Mouse (Mus musculus) hindbrain, embryonic 12.5 days (tissue): Measurements from ENCODE around the gene Cmip. TPM values are rescaled to one million over a fixed set of nuclear protein-coding genes. Genes with fewer than 3 reads are reported as not detected.

ENCODE experiments used
- ATAC-seq: fragments of 200-750 bp; cut with Nextera tagmentation; 2 replicates; pipeline ENCODE4 v1.8.0; 2017; ENCODE audit warnings: moderate TSS enrichment; ENCODE audit not compliant: low FRiP score
- H3K27ac ChIP-seq: fragments of 300-500 bp; sonication (generic); 2 replicates; pipeline ENCODE4 v1.5.1; 2016; ENCODE audit warnings: mild to moderate bottlenecking
- H3K27me3 ChIP-seq: fragments of 300-500 bp; sonication (generic); 2 replicates; pipeline ENCODE4 v1.6.1; 2016; ENCODE audit warnings: mild to moderate bottlenecking
- H3K36me3 ChIP-seq: fragments of 300-500 bp; sonication (generic); 2 replicates; pipeline ENCODE4 v1.6.1; 2016; ENCODE audit warnings: mild to moderate bottlenecking
- H3K4me1 ChIP-seq: fragments of 300-500 bp; sonication (generic); 2 replicates; pipeline ENCODE4 v1.6.1; 2016
- H3K4me2 ChIP-seq: fragments of 300-500 bp; sonication (generic); replicated peaks from 2 replicates; pipeline ENCODE4 v1.6.1; 2016; ENCODE audit warnings: mild to moderate bottlenecking
- H3K4me3 ChIP-seq: fragments of 300-500 bp; sonication (generic); 2 replicates; pipeline ENCODE4 v1.5.1; 2016; ENCODE audit warnings: mild to moderate bottlenecking
- H3K9ac ChIP-seq: fragments of 300-500 bp; sonication (generic); 2 replicates; pipeline ENCODE4 v1.6.1; 2016; ENCODE audit warnings: mild to moderate bottlenecking, moderate library complexity
- H3K9me3 ChIP-seq: fragments of 300-500 bp; sonication (generic); replicated peaks from 2 replicates; pipeline ENCODE4 v1.6.1; 2016; ENCODE audit warnings: mild to moderate bottlenecking
- WGBS: fragments of 180-500 bp; shearing (Covaris S2); methylation state at CpG from one replicate; pipeline ENCODE4 v1.1.7; 2016; 5-methylcytosine and 5-hydroxymethylcytosine counted together
- polyA plus RNA-seq: library from polyadenylated mRNA; unstranded; fragments of >200 nt; fragmentation: Nextera tagmentation; extraction: Ambion mirVana; gene quantifications from 2 replicates; pipeline ENCODE4 v1.2.1, GENCODE M21; 2016

Cmip gene
- polyA plus RNA-seq, 1 experiment from 2014 or later, result 64.6 TPM

DNA sequence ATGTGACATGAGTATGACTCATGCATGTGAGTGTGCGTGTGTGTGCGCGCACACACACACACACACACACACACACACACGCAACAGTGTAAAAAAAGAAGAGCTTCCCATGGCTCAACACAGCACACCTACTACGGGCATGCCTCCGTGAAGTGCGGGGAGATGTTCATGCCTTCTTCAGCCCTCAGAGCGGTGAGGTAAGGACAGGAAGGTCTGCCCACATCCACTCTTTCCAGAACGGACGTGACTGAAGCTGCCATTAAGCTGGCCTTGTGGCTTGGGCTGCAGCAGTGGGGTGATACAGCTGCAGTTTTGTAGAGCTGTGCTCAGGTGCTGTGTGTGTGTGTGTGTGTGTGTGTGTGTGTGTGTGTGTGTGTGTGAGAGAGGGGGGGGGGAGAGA, 63.8 kb downstream of the Cmip start:
- Histone ChIP-seq H3K27ac (0 out of 2 replicates have a peak overlapping the region, but pooled peaks have one; percentile 4), H3K4me3 (no peak overlapping the region), H3K4me1 (peaks cover 56% of the 10 kb centered on the region), H3K9me3 (no peaks in the 10 kb centered on the region), H3K9ac (no peak overlapping the region), H3K27me3 (no peaks in the 10 kb centered on the region), H3K4me2 (no peak overlapping the region), H3K36me3 (no peaks in the 10 kb centered on the region)
- ATAC-seq, result no peak
- WGBS, result 94% methylated on average over 7 of the region's 10 CpGs

DNA sequence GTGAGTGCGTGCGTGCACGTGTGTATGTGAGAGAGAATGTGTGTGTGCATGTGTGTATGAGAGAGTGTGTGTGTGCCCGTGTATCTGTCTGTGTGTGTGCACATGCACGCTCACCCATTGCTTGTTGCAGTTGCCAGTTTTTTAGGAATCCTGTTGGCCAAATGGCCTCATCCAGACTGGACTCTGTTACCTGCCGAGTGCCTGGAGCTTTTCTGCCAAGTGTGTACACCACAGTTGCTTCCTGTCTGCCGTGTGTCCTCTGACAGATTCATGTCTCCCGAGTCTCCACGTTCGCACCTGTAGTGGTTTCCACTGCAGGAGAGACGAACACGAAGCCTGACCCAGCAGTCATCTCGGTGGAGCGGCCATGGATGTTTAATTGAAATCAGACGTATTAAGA, 64.4 kb downstream of the Cmip start:
- no peaks in the 10 kb centered on the region for H3K27me3 ChIP-seq
- no peak for ATAC-seq
- H3K4me3 ChIP-seq, result no peak overlapping the region
- H3K36me3 ChIP-seq, result no peaks in the 10 kb centered on the region
- H3K27ac ChIP-seq, result peak overlapping the region; percentile 86
- H3K9ac ChIP-seq, result peak overlapping the region; percentile 38; the same call in 1 of the 2 replicates
- peaks cover 53% of the 10 kb centered on the region for H3K4me1 ChIP-seq
- no peaks in the 10 kb centered on the region for H3K9me3 ChIP-seq
- no peak overlapping the region for H3K4me2 ChIP-seq
- 85% methylated on average over 15 of the region's 15 CpGs for WGBS

DNA sequence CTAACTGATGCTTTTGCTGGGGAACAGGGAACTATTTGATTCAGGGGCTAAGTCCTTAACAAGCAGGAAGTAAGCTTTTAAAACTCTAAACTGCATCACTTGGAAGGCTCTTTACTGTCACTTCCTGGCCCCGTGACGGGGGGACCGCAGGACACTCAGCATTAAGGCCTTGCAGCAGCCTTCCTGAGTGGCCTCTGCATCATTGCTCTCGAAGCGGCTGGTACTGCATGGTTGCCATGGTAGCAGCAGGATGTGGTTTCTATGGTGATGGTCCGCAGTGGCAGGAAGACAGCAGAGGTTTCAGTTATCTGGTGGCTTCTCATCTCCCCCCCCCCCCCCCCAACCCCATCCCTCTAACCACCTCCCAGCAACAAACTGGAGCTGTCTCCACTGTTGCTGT, 65.2 kb downstream of the Cmip start:
- peaks cover 51% of the 10 kb centered on the region for H3K4me1 ChIP-seq
- no peaks in the 10 kb centered on the region for H3K36me3 ChIP-seq
- peak; percentile 86 for ATAC-seq
- H3K27me3 ChIP-seq, result no peaks in the 10 kb centered on the region
- no peaks in the 10 kb centered on the region for H3K9me3 ChIP-seq
- H3K9ac ChIP-seq, result peak overlapping the region; percentile 38
- WGBS, result 39% methylated on average over 6 of the region's 6 CpGs
- no peak overlapping the region for H3K4me3 ChIP-seq
- peak overlapping the region; percentile 86 for H3K27ac ChIP-seq
- H3K4me2 ChIP-seq, result peak overlapping the region; percentile 43

GRCm38 (mm10) chr8:117322715-117323310, 65.9 kb downstream of the Cmip start:
- ATAC-seq, result peak; percentile 36
- peak overlapping the region; percentile 86 for H3K27ac ChIP-seq
- H3K4me2 ChIP-seq, result peak overlapping the region; percentile 43
- no peaks in the 10 kb centered on the region for H3K27me3 ChIP-seq
- no peaks in the 10 kb centered on the region for H3K36me3 ChIP-seq
- H3K9me3 ChIP-seq, result no peaks in the 10 kb centered on the region
- no peak overlapping the region for H3K9ac ChIP-seq
- no peak overlapping the region for H3K4me3 ChIP-seq
- H3K4me1 ChIP-seq, result peaks cover 58% of the 10 kb centered on the region
- whole genome bisulfite sequencing, result 43% methylated on average over 8 of the region's 8 CpGs

DNA sequence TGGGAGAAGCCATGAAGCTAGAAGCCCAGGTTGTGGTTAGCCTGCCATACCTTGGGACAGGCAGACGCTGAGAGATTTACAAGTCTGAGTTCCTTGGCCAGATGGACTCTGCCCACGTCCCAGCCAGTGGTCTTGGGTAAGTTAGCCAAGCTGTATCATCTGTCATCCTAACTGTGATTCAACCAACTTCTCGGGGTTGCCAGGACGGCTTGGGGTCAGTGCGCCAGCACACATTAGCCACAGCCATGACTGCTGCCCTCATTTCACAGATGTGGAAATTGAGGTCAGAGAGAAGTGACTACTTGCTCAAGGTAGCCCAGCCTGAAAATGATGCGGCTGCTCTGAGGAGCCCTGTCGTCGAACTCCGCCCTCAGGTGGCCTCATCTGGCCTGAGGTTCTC, 68.0 kb downstream of the Cmip start:
- no peak overlapping the region for H3K9ac ChIP-seq
- H3K27ac ChIP-seq, result no peak overlapping the region
- no peaks in the 10 kb centered on the region for H3K9me3 ChIP-seq
- H3K4me2 ChIP-seq, result no peak overlapping the region
- peaks cover 64% of the 10 kb centered on the region for H3K4me1 ChIP-seq
- ATAC-seq, result no peak
- no peak overlapping the region for H3K4me3 ChIP-seq
- H3K36me3 ChIP-seq, result no peaks in the 10 kb centered on the region
- WGBS, result 97% methylated on average over 9 of the region's 9 CpGs
- no peaks in the 10 kb centered on the region for H3K27me3 ChIP-seq

GRCm38 (mm10) chr8:117326735-117327134, 69.9 kb downstream of the Cmip start:
- Histone ChIP-seq H3K36me3 (no peaks in the 10 kb centered on the region), H3K27ac (no peak overlapping the region), H3K4me2 (no peak overlapping the region), H3K9me3 (no peaks in the 10 kb centered on the region), H3K4me1 (peaks cover 49% of the 10 kb centered on the region), H3K9ac (no peak overlapping the region), H3K4me3 (no peak overlapping the region), H3K27me3 (no peaks in the 10 kb centered on the region)
- ATAC-seq, result no peak
- 95% methylated on average over 5 of the region's 5 CpGs for WGBS

DNA sequence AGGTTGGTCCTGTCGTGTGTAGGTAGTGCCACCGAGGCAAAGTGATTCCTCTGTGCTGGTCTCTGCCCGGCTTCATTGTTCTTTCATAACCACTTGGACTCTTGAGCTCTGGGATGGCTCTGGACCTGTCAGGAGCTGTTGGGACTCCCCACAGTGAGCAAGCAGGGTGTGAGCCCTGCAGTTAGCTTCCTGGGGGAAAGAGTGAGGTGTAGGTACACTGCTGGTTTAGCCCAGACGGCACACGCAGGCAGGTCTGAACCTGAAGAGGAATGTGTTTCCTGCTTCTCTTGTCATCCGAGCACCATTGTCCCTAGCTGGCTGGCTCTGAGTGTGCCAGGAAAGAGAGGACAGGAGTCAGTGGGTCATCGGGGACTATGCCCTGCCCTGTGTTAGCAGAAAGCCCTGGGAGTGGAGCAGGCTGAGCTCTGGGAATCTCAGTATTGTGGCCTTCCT, 70.5 kb downstream of the Cmip start:
- H3K27ac ChIP-seq, result peak overlapping the region; percentile 77
- H3K9ac ChIP-seq, result 0 out of 2 replicates have a peak overlapping the region, but pooled peaks have one; percentile 2
- no peak for ATAC-seq
- no peaks in the 10 kb centered on the region for H3K27me3 ChIP-seq
- peaks cover 49% of the 10 kb centered on the region for H3K4me1 ChIP-seq
- H3K36me3 ChIP-seq, result no peaks in the 10 kb centered on the region
- H3K9me3 ChIP-seq, result no peaks in the 10 kb centered on the region
- no peak overlapping the region for H3K4me2 ChIP-seq
- 41% methylated on average over 7 of the region's 7 CpGs for WGBS
- no peak overlapping the region for H3K4me3 ChIP-seq

GRCm38 (mm10) chr8:117328758-117329157, 71.9 kb downstream of the Cmip start:
- Histone ChIP-seq H3K27ac (no peak overlapping the region), H3K9me3 (no peaks in the 10 kb centered on the region), H3K4me2 (no peak overlapping the region), H3K4me1 (peaks cover 53% of the 10 kb centered on the region), H3K36me3 (no peaks in the 10 kb centered on the region), H3K27me3 (no peaks in the 10 kb centered on the region), H3K9ac (no peak overlapping the region), H3K4me3 (no peak overlapping the region)
- WGBS, result 88% methylated on average over 9 of the region's 9 CpGs
- no peak for ATAC-seq

GRCm38 (mm10) chr8:117329167-117329566, 72.3 kb downstream of the Cmip start:
- Histone ChIP-seq H3K27me3 (no peaks in the 10 kb centered on the region), H3K36me3 (no peaks in the 10 kb centered on the region), H3K4me2 (no peak overlapping the region), H3K27ac (no peak overlapping the region), H3K9ac (no peak overlapping the region), H3K9me3 (no peaks in the 10 kb centered on the region), H3K4me3 (no peak overlapping the region), H3K4me1 (peaks cover 56% of the 10 kb centered on the region)
- 69% methylated on average over 9 of the region's 9 CpGs for WGBS
- ATAC-seq, result no peak

- 41% methylated on average over 2 of the region's 2 CpGs for WGBS
- Histone ChIP-seq H3K36me3 (no peaks in the 10 kb centered on the region), H3K27ac (no peak overlapping the region), H3K4me2 (no peak overlapping the region), H3K9me3 (no peaks in the 10 kb centered on the region), H3K27me3 (no peaks in the 10 kb centered on the region), H3K4me3 (no peak overlapping the region), H3K4me1 (peaks cover 61% of the 10 kb centered on the region), H3K9ac (no peak overlapping the region)
- ATAC-seq, result no peak
Observed at GRCm38 (mm10) chr8:117329903-117330302, 73.0 kb downstream of the Cmip start.

DNA sequence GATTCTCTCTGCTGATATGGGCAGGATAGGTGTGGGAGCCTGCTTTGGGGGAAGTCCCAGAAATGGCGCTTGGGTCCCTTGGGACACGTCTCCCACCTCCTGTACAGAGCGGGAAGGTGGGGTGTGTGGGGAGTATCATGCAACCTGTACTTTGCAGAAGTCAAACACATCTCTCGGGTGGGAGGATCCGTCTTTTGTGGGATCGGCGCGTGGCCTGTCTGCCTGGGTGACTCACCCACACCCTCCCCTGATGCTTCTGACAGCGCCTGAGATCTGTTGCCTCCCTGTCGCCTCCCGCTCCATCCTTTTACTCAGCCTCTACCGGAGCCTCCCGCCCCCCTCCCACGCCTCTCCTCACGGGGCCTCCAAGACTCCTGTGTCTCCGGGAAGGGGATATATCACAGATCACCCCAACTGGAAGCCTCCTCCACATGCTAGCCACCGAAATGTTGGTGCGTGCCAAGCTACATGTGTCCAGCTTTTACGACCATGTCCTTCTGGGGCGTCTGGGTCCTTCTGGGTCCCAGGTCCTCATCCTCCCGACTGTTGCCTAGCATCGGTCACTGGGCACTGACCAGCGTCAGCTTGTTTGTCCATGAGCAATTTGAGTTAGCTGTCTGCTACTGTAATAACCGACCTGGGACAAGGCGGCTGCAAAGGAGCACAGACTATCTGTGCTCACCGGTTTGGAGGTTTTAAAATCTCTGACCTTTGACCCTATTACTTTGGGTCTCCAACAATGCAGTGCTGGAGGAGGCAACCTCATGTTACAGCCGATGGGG, 75.6 kb downstream of the Cmip start:
- H3K9me3 ChIP-seq, result no peaks in the 10 kb centered on the region
- no peak overlapping the region for H3K9ac ChIP-seq
- H3K36me3 ChIP-seq, result no peaks in the 10 kb centered on the region
- no peaks in the 10 kb centered on the region for H3K27me3 ChIP-seq
- peaks cover 67% of the 10 kb centered on the region for H3K4me1 ChIP-seq
- no peak overlapping the region for H3K27ac ChIP-seq
- no peak for ATAC-seq
- H3K4me2 ChIP-seq, result no peak overlapping the region
- WGBS, result 90% methylated on average over 27 of the region's 27 CpGs
- no peak overlapping the region for H3K4me3 ChIP-seq

DNA sequence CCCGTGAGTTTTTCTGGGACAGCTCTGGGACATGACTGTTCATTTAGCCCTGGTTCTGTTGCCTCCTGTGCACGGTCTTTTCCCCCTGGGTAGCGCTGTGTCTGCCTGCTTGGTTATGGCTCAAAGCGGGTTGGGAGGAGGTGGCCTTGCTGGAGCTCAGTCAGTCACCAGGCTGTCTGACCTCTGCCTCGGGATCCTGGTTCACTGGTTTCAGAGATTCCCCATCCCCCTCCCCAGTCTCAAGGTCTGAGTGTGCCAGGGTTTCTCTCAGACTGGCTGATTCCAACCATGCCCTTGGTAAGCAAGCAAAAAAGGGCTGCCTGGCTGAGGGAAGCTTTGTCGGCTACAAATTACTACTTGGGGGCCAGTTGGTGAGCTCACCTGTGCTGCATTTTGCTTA, 76.8 kb downstream of the Cmip start:
- no peaks in the 10 kb centered on the region for H3K36me3 ChIP-seq
- H3K4me2 ChIP-seq, result no peak overlapping the region
- no peaks in the 10 kb centered on the region for H3K27me3 ChIP-seq
- H3K9ac ChIP-seq, result no peak overlapping the region
- peaks cover 68% of the 10 kb centered on the region for H3K4me1 ChIP-seq
- H3K9me3 ChIP-seq, result no peaks in the 10 kb centered on the region
- H3K4me3 ChIP-seq, result no peak overlapping the region
- H3K27ac ChIP-seq, result no peak overlapping the region; the same call in 1 of the 2 replicates
- 46% methylated on average over 6 of the region's 6 CpGs for WGBS
- ATAC-seq, result no peak
